Mouse (Mus musculus) adrenal gland, adult (tissue): ENCODE results near the gene Gm26602.

Experiments used
- DNase-seq, 2 experiments: peaks; one replicate each; pipeline ENCODE4 v3.0.0; 2022 to 2023; ENCODE audit warnings: low spot score in 1 of 2; ENCODE audit not compliant: inconsistent age in 2 of 2

The Gm26602 gene

DNA sequence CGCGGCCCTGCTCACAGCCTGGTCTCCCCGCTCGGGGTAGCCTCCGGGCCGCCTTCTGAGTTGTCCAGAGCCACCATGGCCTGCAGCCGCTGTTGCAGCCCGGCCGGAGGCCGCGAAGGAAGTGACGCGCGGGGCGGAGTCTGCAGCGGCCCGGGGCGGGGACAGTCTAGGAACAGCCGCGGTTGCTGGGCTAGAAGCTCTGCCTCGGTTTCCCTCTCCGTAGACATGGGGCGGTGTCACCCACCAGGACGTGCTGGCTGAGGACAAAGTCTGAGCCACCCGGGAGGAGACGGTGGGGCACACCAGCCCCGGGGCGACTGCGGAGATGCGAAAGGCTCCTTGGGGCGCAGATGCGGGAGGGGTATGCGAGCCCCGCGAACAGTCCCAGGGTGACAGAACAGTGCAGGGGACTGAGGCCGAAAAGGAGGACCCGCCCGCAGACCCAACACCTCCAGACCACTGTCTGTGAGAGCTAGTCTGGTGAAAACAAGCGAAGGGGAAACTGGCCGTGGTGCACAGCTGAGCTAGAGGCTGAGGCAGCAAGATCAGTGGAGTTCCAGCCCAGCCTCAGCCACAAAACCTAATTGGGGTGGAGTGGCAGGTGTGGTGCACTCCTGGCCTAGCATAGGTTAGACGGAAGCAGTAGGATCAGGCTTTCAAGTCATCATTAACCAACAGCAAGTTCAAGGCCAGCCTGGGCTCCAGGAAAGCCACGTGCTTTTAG, 6.3 kb downstream of the Gm26602 start, which contains the start of gene Kiss1r:
Gene Kiss1r, plus strand, starts transcription at position 164 of the 724 bp plus-strand sequence.
- peak; percentile 89 to 96 for DNase-seq

DNA sequence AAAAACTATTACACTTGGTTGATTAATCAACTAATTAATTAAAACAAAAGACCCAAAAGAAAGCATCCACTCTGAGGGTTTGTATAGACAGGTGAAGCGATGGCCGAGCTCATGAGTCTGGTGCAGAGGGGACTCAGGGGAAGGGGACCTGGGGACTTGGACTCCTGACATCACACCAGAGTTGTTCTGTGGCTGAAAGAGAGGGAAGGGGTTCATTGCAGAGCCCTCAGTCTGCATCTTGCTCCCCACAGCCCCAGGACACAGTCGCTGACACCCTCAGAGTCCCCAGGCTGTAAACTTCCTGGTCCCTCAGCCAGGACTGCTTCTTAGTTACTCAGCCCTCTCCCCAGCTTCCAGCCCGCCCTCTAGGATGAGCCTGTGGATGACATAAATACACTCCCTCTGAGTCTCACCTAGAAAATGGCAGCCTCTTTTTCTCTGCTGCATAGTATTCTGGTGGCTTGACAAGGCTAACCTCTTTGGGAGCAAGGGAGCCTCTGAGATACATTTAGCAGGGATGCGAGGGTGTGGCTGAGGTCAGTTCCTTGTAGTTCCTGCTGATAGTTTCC, 7.0 kb downstream of the Gm26602 start:
- DNase-seq, result no peak

DNA sequence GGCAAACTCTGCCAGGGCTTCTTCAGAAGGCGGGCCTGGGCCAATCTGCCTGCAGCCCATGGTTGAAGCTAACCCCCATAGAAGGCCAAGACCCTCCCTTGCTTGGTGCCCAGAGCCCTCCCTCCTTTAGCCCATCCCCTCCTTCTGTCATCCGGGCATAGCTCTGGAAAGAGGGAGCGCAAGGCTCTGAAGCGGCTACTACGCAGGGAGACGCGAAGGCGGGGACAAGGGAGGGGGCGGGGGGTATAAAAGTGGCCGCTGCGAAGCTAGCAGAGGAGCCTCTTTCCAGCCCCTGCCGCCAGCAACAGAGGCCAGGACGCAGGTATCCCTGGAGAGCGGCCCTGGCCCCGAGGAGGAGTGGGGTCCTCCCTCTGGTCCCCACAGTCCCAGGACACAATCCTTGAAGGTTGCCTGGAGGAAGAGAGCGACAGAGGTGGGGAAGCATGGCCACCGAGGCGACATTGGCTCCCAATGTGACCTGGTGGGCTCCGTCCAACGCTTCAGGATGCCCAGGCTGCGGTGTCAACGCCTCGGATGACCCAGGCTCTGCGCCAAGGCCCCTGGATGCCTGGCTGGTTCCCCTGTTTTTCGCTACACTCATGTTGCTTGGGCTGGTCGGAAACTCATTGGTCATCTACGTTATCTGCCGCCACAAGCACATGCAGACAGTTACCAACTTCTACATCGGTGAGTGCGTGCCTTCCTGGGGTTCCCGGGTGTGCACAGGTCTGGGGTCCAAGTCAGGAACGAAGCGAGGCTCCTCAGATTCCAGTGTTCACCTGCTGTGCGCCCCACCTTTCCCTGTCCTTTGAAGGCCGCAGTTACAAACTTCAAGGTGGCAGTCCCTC, 7.8 kb downstream of the Gm26602 start:
- no peak for DNase-seq

DNA sequence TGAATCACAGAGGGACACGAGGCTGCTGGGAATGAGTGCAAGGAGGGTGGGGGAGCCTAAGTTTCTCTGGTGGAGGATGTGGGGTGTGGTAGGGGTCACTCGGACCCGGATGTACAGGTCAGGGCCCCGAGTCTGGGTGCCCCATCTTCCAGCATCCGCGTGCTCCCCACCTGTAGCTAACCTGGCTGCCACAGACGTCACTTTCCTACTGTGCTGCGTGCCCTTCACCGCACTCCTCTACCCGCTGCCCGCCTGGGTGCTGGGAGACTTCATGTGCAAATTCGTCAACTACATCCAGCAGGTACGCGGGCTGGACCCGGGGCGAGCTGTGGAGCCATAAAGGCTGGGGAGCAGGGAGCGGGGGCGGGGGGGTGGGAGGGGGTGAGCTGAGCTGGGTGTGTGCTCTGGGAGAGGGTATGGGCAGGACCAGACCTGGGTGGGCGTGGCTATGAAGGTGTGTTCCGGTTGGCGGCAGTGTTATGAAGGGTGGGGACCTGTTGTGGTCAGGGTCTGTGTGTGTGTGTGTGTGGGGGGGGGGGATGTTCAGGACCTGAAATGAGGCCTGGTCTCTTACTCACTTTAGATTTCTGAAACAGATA, 8.7 kb downstream of the Gm26602 start:
- no peak for DNase-seq

DNA sequence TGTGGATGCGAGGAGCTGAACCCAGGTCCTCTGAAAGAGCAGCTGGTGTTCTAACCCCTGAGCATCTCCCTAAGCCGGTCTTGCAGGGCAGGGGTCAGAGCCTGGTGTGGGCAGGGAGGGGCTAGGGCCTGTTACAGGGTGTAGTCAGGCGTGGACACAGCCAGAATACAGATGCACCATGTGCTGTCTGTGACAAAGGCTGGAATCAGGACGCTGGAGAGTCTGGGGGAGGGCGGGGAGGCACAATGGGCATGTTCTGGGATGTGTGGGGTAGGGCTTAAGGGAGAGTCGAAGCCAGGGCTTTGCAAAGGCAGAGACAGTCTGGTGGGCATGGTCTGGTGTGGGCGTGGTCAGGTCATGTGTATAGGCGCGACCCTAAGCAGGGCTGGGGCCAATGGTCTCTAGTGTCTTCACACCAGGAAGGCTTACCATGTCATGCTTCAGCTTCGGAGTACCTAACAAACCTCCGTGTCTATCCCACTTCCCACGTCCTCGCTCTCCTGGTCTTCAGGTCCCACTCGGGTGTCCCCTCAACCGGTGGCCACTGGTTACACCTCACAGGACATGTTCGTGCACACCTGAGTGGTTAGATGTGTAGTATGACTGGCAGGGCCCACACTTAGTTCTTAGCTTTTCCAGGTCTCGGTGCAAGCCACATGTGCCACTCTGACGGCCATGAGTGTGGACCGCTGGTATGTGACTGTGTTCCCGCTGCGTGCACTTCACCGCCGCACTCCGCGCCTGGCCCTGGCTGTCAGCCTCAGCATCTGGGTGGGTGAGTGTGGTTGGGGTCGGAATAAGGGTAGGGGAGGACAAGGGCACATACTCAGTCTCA, 9.6 kb downstream of the Gm26602 start:
- DNase-seq, result no peak

DNA sequence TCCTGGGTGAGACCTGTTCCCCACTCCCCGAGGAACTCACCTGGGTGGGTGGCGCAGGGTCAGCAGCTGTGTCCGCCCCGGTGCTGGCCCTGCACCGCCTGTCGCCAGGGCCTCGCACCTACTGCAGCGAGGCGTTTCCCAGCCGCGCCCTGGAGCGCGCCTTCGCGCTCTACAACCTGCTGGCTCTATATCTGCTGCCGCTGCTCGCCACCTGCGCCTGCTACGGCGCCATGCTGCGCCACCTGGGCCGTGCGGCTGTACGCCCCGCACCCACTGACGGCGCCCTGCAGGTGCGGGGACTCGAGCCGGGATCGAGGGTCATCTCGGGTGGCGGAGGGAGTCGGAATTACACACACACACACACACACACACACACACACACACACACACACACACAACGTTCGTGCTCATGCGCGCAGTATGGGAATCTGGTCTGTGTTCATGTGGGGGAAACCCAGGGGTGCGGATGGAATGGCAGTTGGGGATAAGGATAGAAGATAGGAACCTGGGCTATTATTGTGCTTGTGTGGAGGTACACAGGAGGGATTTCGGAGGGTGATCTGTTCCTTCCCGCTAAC, 10.4 kb downstream of the Gm26602 start, which contains the start of gene R3hdm4:
Gene R3hdm4, minus strand, starts transcription at position 251 of the 578 bp plus-strand sequence.
- DNase-seq, result no peak

DNA sequence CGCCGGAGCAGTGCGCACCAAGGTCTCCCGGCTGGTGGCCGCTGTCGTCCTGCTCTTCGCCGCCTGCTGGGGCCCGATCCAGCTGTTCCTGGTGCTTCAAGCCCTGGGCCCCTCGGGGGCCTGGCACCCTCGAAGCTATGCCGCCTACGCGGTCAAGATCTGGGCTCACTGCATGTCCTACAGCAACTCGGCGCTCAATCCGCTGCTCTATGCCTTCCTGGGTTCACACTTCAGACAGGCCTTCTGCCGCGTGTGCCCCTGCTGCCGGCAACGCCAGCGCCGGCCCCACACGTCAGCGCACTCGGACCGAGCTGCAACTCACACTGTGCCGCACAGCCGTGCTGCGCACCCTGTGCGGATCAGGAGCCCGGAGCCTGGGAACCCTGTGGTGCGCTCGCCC, 10.9 kb downstream of the Gm26602 start:
- DNase-seq, result peak in 1 of 2 experiments; percentile 49

DNA sequence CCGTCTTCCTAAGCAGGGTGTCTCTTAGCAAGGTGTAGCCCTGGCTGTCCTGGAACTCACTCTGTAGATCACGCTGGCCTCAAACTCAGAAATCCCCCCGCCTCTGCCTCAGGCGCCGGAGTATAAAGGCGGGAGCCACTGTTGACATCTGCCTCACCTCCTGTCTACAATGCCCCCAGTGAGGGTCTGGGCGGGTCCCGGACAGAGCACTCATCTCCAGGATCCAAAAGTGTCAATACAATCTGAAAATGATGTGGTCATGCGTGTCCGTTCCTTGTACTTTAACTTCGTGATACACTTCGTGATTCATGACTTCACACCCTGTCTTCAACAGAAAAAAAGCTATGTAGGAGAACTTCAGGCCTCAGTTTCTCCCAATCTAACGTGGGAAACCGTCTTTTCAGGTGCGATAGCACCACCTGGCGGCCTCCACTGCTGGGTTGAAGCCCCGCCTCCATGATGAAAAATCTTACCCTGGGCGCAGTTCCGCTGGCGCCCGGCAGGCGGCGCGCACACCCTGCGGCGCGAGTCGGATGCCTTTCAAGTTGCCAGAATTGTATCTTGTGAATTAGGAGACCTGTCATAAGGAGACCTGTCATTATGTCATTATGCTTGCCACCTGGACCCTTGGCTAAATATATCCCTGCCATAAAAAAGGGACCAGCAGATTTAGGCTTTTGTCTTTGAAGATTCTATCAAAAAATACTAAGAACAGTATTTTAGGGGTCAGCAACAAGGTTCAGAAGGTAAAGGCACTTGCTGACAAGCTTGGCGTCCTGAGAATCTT, 14.5 kb downstream of the Gm26602 start:
- DNase-seq, result peak; percentile 92 to 98

DNA sequence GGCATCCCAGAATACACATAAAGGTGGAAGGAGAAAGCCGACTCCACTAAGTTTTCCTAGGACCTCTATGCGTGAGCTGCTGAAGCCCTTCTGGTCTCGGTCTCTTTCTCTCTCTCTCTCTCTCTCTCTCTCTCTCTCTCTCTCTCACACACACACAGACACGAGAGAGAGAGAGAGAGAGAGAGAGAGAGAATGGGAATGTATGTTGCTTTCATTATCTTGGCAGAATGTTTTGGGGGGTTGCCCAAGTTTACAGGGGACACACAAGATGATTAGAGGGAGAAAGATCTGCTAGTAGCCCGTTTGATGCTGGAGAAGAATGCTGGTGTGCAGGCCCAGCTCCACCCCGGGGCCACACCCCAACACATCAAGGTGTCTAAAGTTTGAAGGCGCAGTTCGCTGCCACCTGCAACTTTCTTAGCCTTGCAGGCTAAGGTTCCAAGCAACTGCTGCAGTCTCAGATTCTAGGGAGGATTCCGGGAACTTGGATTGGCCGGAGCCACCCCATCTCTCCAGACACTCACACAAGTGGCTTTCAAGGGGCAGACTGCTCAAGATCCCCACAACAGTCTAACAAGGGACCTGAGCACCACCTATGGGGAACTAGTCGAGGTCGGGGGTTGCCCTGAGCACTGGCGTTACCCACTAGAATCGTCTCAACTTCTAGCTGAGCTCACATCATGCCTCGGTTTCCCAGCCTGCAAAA, 15.3 kb downstream of the Gm26602 start:
- no peak for DNase-seq

DNA sequence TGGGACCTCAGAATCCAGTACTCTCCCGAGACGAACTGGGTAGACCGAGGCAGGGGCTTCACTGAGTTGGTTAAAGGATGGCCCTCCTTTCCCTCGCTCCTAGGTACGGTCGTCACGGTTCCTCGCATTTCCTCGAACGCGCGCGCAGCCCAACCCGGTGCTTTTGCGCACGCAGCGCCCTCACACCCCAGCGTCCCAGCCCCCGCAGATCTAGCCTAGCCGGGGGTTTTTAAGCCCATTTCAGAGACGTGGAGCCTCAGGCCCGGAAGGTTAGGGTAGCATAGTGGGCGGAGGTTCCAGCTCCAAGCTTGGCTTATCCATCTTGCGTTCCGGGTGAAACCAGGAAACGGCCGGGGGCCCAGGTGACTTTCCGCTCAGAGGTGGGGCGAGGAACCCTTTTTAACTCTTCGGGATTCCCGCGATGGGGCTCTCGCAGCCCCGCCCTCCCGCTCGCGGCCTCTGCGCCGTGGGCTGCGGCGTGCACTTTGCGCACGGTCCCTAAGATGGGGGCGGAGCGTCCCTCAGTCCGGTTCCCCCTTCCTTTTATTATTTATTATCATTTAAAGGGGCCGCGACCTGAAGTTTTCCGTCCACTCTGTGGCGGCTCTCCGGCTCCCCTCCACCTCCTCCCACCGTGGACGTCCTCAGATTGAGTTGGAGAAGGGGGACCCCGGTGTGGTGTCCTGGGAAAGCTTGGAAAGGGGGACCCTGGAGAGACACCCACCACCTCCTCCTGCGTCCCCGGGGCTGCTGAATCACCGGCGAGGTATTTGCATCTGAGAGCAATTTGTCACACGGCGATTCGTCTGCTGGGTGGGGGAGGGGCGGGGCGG, 16.1 kb downstream of the Gm26602 start, which contains the start of gene Arid3a:
Gene Arid3a, plus strand, starts transcription at position 553 of the 833 bp plus-strand sequence.
- peak; percentile 91 to 97 for DNase-seq

DNA sequence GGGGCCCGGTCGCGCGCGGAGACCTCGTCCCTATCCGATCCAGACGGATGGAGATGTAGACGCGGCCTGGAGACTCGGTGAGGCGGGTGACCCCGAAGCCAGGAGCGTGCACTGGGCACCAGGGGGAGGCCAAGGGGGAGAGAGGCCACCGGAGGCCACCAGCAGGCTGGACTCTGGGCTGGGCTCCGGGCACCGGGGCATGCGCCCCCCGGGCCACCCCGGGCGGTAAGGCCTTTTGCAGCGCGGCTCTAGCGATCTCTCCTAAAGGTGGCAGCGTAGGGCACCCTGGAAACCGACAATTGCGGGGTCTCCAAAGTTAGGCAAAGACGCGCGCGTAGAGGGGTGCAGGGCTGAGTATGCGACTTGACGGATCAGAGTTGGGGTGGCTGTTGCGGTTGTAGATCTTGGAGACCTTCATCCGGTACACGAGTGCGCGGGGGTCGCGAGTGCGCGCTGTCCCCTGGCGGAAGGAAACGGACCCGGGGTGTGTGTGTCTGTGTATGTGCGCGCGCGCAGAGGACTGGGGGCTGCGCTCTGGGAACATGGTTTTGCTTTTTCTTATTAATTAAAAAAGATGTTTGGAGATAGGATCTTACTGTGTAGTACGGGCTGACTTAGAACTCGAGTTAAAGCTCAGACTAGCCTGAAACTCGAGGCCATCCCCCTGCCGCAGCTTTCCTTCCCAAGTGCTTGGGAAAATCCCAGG, 16.8 kb downstream of the Gm26602 start:
- peak in 1 of 2 experiments; percentile 89 for DNase-seq

DNA sequence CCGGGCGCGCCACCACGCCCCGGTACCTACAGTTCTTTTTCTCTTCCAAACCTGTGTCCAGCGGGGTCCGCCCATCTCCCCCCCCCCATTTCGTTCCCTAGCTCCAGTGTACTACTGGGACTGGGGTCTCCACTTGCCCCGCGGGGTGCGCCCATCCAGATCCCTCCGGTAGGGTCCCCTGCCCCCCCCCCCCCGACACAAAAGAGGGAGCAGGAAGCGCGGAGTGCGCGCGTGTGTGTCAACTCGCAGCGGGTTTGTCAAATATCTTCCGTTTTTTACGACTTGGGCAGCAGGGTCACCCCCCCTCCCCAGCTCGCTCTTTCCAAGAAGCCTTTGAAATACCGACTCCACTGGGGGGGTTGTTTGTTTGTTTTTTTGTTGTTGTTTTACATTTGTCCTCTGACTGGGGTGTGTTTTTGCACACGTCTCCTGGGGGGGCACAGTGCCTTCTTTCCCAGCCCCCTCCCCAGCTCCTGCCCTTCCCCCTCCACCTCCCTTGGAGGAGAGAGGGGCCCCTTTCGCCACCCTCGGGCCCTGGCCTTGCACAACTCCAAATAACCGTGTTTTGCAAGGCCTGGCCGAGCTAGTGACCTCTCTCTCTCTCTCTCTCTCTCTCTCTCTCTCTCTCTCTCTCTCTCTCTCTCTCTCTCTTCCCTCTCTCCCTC, 17.5 kb downstream of the Gm26602 start:
- peak in 1 of 2 experiments; percentile 90 for DNase-seq

DNA sequence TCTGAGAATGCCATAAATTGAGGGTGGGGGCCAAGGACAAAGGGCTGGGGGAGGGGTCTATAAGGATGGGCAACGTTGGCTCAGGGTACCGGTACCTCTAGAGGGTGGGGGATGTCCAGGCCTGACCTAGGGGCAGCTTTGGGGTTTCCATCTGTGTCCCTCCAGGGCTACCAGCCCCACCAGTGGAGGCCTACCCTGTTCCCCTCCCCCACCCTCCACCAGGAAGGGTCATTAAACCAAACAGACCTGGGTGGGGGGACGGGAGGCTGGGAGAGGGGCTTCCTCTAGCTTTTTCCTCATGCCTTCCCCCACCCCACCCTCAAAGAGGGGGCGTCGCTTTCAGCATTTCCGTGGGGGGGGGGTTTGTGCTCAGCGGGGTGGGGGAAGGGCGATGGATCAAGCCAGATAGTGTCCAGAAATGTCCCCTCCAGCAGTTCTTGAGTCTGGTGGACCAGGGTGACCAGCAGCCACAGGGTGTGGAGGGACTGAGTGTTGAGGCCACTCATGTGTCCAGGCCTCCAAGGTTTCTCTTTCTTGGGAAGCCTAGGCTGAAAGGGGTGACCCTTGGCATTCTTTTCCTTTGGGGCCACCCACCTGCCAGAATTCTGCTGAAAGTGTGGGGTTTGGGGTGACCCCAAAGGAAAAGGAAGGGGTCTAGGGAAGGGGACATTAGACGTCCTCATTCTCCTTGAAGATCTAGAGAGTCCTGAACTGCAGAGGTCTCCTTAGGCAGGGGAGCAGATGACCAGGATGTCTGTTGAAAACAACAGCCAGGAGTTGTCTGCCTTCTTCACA, 18.4 kb downstream of the Gm26602 start:
- DNase-seq, result peak in 1 of 2 experiments; percentile 56

DNA sequence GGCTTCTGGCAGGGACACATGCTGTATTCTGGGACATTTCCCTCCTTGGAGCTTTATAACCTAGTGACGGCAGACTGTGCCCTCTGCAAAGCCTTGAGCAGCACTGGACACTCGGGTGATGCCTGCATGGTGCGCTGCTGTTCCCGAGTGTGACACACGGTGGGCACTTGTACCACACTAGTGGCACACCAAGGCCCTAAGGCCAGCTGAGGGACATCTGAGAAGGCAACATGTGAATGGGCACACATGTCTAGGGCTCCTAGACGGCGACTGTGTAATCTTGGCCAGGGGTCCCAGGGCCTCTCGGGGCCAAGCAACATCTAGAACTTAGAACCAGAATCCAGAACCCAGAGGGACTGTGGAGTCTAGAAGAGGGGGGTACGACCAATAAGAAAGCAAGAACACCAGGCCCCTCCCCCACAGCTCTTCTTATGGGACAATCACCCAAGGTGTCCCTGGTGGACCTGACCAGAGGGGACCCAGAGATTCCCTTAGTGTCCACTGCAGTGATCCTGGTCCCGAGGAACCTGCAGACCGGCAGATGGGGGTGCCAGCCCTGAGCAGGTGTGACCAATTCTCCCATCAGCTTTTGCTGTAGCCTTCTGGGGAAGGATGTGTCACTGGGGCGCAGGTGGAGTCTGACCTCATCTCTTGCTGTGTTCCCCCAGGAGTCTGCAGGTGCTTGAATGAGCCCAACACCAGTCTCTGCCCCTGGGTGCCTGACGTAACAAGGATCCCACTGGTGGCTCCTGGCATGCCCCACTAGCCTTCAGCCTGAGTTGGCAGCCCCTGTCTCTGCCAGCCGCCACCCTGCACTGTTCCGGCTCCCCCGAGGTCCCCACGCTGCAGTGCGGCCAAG, 19.5 kb downstream of the Gm26602 start:
- no peak for DNase-seq

DNA sequence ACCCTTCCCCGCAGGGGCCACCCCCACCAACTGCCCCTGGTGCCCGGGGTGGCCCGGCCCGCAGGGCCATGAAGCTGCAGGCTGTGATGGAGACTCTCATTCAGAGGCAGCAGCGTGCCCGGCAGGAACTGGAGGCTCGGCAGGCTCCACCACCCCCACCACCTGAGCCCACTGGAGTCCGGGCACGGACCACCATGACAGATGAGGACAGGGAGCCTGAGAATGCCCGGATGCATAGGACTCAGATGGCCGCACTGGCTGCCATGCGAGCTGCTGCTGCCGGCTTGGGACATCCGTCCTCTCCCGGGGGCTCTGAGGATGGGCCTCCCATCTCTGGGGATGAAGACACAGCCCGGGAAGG, 20.1 kb downstream of the Gm26602 start:
- no peak for DNase-seq
